8 mouse cellular contexts compared by ENCODE assay signal in the genomic region with DNA sequence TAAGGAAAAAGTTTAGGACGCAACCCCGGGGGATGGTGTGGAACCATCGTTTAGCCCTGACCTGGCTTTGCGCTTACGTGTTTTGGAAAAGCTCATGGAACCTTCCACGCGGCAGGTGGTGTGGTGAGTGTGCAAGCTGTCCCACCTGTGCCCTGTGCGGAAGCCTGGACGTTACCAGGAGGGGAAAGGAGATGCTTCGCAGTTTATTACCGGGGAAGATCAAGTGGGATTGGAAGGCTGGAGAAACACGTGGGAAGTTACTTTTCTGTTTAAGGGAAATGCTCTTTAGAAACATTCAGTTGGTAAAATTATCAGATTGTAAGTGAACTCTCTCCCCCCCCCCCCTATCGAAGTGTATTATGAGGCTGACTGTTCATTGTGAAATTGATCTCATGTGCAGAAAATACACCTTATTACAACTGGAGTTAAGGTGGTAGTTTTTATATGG. TPM values are rescaled to one million over a fixed set of nuclear protein-coding genes. Genes with fewer than 3 reads are reported as not detected.
A peak's percentile ranks its signal among the peaks of the same experiment; 100 is the strongest.
DNase-seq lines count a peak whose midpoint lies in the region; ATAC-seq and TF ChIP-seq lines count a peak whose summit lies in the region.

No protein-coding gene starts in this region.

- H3K4me3 ChIP-seq in thymus, adult 2 months (ENCODE audit: control insufficient read depth, insufficient read depth, low read length) = peak overlapping the region; percentile 78
- peak overlapping the region; percentile 98 for H3K4me3 ChIP-seq in heart, embryonic 15.5 days
- H3K4me3 ChIP-seq in liver, embryonic 14.5 days (ENCODE audit: insufficient read depth in 1 of 2, low read depth in 2 of 2, low read length in 2 of 2) = peak overlapping the region; percentile 84 to 98
- H3K4me3 ChIP-seq in olfactory bulb, adult 2 months (ENCODE audit: insufficient read depth, low read depth, low read length) = peak overlapping the region; percentile 80

- no peak for TF ChIP-seq EP300 in liver, embryonic 14.5 days (IDR thresholded peaks at IDR 0.05; ENCODE audit: low read depth)

- H3K4me1 ChIP-seq in thymus, adult 2 months (replicated peaks; ENCODE audit: control insufficient read depth, insufficient read depth, low read length) = peaks cover 9% of the 10 kb centered on the region
- H3K4me1 ChIP-seq in heart, embryonic 15.5 days (replicated peaks) = peaks cover 14% of the 10 kb centered on the region
- peaks cover 11 to 16% of the 10 kb centered on the region in 2 experiments for H3K4me1 ChIP-seq in liver, embryonic 14.5 days (replicated peaks; ENCODE audit: control insufficient read depth in 2 of 2, insufficient read depth in 2 of 2, low read length in 1 of 2)
- H3K4me1 ChIP-seq in olfactory bulb, adult 2 months (ENCODE audit: control insufficient read depth, insufficient read depth, low read length) = peaks cover 7% of the 10 kb centered on the region

- no peaks in the 10 kb centered on the region for H3K27me3 ChIP-seq in thymus, adult 2 months (ENCODE audit: control insufficient read depth, insufficient read depth, low read length)
- no peaks in the 10 kb centered on the region for H3K27me3 ChIP-seq in heart, embryonic 15.5 days
- H3K27me3 ChIP-seq in liver, embryonic 14.5 days (ENCODE audit: control insufficient read depth, insufficient read depth, low read length) = no peaks in the 10 kb centered on the region

- H3K9me3 ChIP-seq in heart, embryonic 15.5 days (replicated peaks) = no peaks in the 10 kb centered on the region
- H3K9me3 ChIP-seq in liver, embryonic 14.5 days (ENCODE audit: control insufficient read depth, low read length) = no peaks in the 10 kb centered on the region

- peak overlapping the region; percentile 90 for H3K9ac ChIP-seq in heart, embryonic 15.5 days
- peak overlapping the region; percentile 85 for H3K9ac ChIP-seq in liver, embryonic 14.5 days (replicated peaks)

- TF ChIP-seq CTCF in thymus, adult 2 months (IDR thresholded peaks at IDR 0.05; ENCODE audit: borderline replicate concordance, control insufficient read depth, extremely low read depth, insufficient read depth, low read length, poor library complexity) = no peak
- TF ChIP-seq CTCF in liver, embryonic 14.5 days (IDR thresholded peaks at IDR 0.05; ENCODE audit: low read depth) = no peak
- no peak for TF ChIP-seq CTCF in olfactory bulb, adult 2 months (IDR thresholded peaks at IDR 0.05; ENCODE audit: insufficient read depth, low read depth, low read length)

- 0 out of 2 replicates have a peak, but pooled peaks have one; percentile 2 for ATAC-seq in cerebellum, adult (ENCODE audit: insufficient number of reproducible peaks, low FRiP score, low TSS enrichment)
- ATAC-seq in heart, embryonic 15.5 days (replicated peaks; ENCODE audit: insufficient number of reproducible peaks, insufficient read depth, low FRiP score, low read depth) = no peak
- ATAC-seq in liver, embryonic 14.5 days (ENCODE audit: insufficient read depth) = peak; percentile 33; the same call in 1 of the 2 replicates

- peak overlapping the region; percentile 80 for H3K4me2 ChIP-seq in heart, embryonic 15.5 days
- peak overlapping the region; percentile 73 for H3K4me2 ChIP-seq in liver, embryonic 14.5 days (ENCODE audit: low read depth)

- 1% methylated on average over 13 of the region's 13 CpGs for WGBS in thymus, adult 2 months
- 3% methylated on average over 13 of the region's 13 CpGs for WGBS in heart, embryonic 15.5 days
- WGBS in liver, embryonic 14.5 days (ENCODE audit: insufficient replicate concordance) = 2% methylated on average over 13 of the region's 13 CpGs
- WGBS in olfactory bulb, adult 2 months = under 1% methylated on average over 13 of the region's 13 CpGs

- no peak for DNase-seq in cerebellum, adult 9-11 months
- peak; percentile 21 for DNase-seq in thymus, adult 2 months
- DNase-seq in thymus, postnatal 0 days (ENCODE audit: low spot score) = no peak
- no peak for DNase-seq in liver, embryonic 14.5 days (ENCODE audit: low read depth in 3 of 3, low spot score in 3 of 3)
- DNase-seq in right cerebral cortex, postnatal 36 days (ENCODE audit: low spot score in 2 of 2) = no peak

- H3K27ac ChIP-seq in thymus, adult 2 months (ENCODE audit: control insufficient read depth, insufficient read depth, low read length) = no peak overlapping the region
- peak overlapping the region; percentile 83 for H3K27ac ChIP-seq in heart, embryonic 15.5 days
- H3K27ac ChIP-seq in liver, embryonic 14.5 days = no peak overlapping the region
- no peak overlapping the region for H3K27ac ChIP-seq in olfactory bulb, adult 2 months (ENCODE audit: insufficient read depth, low read depth, low read length)

- TF ChIP-seq POLR2A in thymus, adult 2 months (IDR thresholded peaks at IDR 0.05; ENCODE audit: control insufficient read depth, extremely low read depth, insufficient read depth, low read length, poor library complexity) = no peak
- TF ChIP-seq POLR2A in olfactory bulb, adult 2 months (IDR thresholded peaks at IDR 0.05; ENCODE audit: insufficient read depth, low read depth, low read length) = no peak

- no peaks in the 10 kb centered on the region for H3K36me3 ChIP-seq in thymus, adult 2 months (ENCODE audit: control insufficient read depth, insufficient read depth, low read length)
- H3K36me3 ChIP-seq in heart, embryonic 15.5 days = no peaks in the 10 kb centered on the region
- no peaks in the 10 kb centered on the region for H3K36me3 ChIP-seq in liver, embryonic 14.5 days (replicated peaks; ENCODE audit: control insufficient read depth, insufficient read depth, low read depth)

RNA-seq across cellular contexts. Expression of a gene that starts 1.6 kb away (rescaled TPM):
- 9.7 and 12.2 TPM in 2 replicates for polyA plus RNA-seq in thymus, adult 2 months (2012; rRNA removed)
- polyA plus RNA-seq in thymus, postnatal 0 days (2015; fragmentation: Nextera tagmentation; extraction: Ambion mirVana) = 23.9 and 24.0 TPM in 2 replicates
- polyA plus RNA-seq in heart, embryonic 15.5 days (2015; fragmentation: Nextera tagmentation; extraction: Ambion mirVana) = 26.1 and 26.5 TPM in 2 replicates
- polyA plus RNA-seq in liver, embryonic 14.5 days (2012; rRNA removed) = 3.6 and 5.3 TPM in 2 replicates
- 11.3 and 11.9 TPM in 2 replicates for polyA plus RNA-seq in liver, embryonic 14.5 days (2014; fragmentation: Nextera tagmentation; extraction: Ambion mirVana)
- not detected in 2 replicates for polyA plus RNA-seq in olfactory bulb, adult 2 months (2012; ENCODE audit: insufficient read depth, insufficient read length, low replicate concordance, missing spikeins)

RNA-seq across cellular contexts. Expression of a gene that starts 58.4 kb away (rescaled TPM):
- polyA plus RNA-seq in thymus, adult 2 months (2012; rRNA removed) = 10.8 and 12.2 TPM in 2 replicates
- polyA plus RNA-seq in thymus, postnatal 0 days (2015; fragmentation: Nextera tagmentation; extraction: Ambion mirVana) = 28.5 and 36.9 TPM in 2 replicates
- polyA plus RNA-seq in heart, embryonic 15.5 days (2015; fragmentation: Nextera tagmentation; extraction: Ambion mirVana) = 51.7 and 51.8 TPM in 2 replicates
- 6.2 and 8.8 TPM in 2 replicates for polyA plus RNA-seq in liver, embryonic 14.5 days (2012; rRNA removed)
- 15.7 and 16.9 TPM in 2 replicates for polyA plus RNA-seq in liver, embryonic 14.5 days (2014; fragmentation: Nextera tagmentation; extraction: Ambion mirVana)
- not detected in 2 replicates for polyA plus RNA-seq in olfactory bulb, adult 2 months (2012; ENCODE audit: insufficient read depth, insufficient read length, low replicate concordance, missing spikeins)
